In genomic region chr17:4791873-4792272, GRCm38 (mm10) we compare ENCODE assay signal across 24 mouse cellular contexts.
DNase-seq lines count a peak whose midpoint lies in the region; ATAC-seq and TF ChIP-seq lines count a peak whose summit lies in the region.
"Had no signal": no experiment of that assay in that cellular context is flagged by ENCODE, and none has a peak within 500 bp of the region (broad histone marks: within the 10 kb centered on the region; RNA-seq: fewer than 3 reads in every experiment).

No protein-coding gene starts in this region.

- no peak overlapping the region for H3K4me3 ChIP-seq in lung, postnatal 0 days (ENCODE audit: low read depth, low read length)
- H3K4me3 ChIP-seq in lung, adult 2 months (replicated peaks; ENCODE audit: extremely low read depth, low read depth, low read length): no peak overlapping the region
- no peak overlapping the region for H3K4me3 ChIP-seq in limb, embryonic 10.5 days
- H3K4me3 ChIP-seq: embryonic facial prominence, embryonic 15.5 days; erythroblast, embryonic 14.5 days; forebrain, embryonic 10.5 days; heart, embryonic 10.5 days; hindbrain, embryonic 12.5 days had no signal

- no peak overlapping the region for H3K9ac ChIP-seq in lung, postnatal 0 days (replicated peaks; ENCODE audit: low read depth)
- H3K9ac ChIP-seq: embryonic facial prominence, embryonic 15.5 days; hindbrain, embryonic 12.5 days had no signal

- no peak for ATAC-seq in lung, postnatal 0 days
- ATAC-seq in megakaryocyte-erythroid progenitor cell, adult 5-6 weeks (replicated peaks; ENCODE audit: low FRiP score, low TSS enrichment, poor library complexity, severe bottlenecking): peak; percentile 48; the same call in 1 of the 2 replicates
- ATAC-seq: activated CD4-positive, CD25-positive, alpha-beta regulatory T cell, adult 4 months; forebrain, embryonic 14.5 days; hindbrain, embryonic 16.5 days had no signal

- TF ChIP-seq CTCF in lung, postnatal 0 days (IDR thresholded peaks at IDR 0.05): 0 out of 2 replicates have a peak, but pooled peaks have one; percentile 2
- no peak for TF ChIP-seq CTCF in lung, adult 2 months (IDR thresholded peaks at IDR 0.05; ENCODE audit: insufficient read depth, low read length)

- H3K9me3 ChIP-seq in lung, postnatal 0 days (ENCODE audit: low read length): no peaks in the 10 kb centered on the region
- H3K9me3 ChIP-seq in limb, embryonic 10.5 days (replicated peaks): no peaks in the 10 kb centered on the region
- H3K9me3 ChIP-seq: embryonic facial prominence, embryonic 15.5 days; forebrain, embryonic 10.5 days; heart, embryonic 10.5 days; hindbrain, embryonic 12.5 days had no signal

- no peak for TF ChIP-seq EP300 in lung, postnatal 0 days (IDR thresholded peaks at IDR 0.05)

- H3K36me3 ChIP-seq in lung, postnatal 0 days (ENCODE audit: insufficient read depth, low read length): no peaks in the 10 kb centered on the region
- H3K36me3 ChIP-seq in limb, embryonic 10.5 days: no peaks in the 10 kb centered on the region
- H3K36me3 ChIP-seq: embryonic facial prominence, embryonic 15.5 days; forebrain, embryonic 10.5 days; heart, embryonic 10.5 days; hindbrain, embryonic 12.5 days had no signal

- TF ChIP-seq POLR2A in lung, adult 2 months (IDR thresholded peaks at IDR 0.05; ENCODE audit: borderline replicate concordance, extremely low read depth, low read depth, low read length): no peak

- no peak overlapping the region for H3K27ac ChIP-seq in lung, postnatal 0 days (ENCODE audit: low read length)
- no peak overlapping the region for H3K27ac ChIP-seq in limb, embryonic 10.5 days
- H3K27ac ChIP-seq: embryonic facial prominence, embryonic 15.5 days; forebrain, embryonic 10.5 days; heart, embryonic 10.5 days; hindbrain, embryonic 12.5 days had no signal

- peak; percentile 48 for DNase-seq in lung, postnatal 0 days (ENCODE audit: low spot score)
- no peak for DNase-seq in lung, adult 2 months
- DNase-seq in brain, adult 2 months (ENCODE audit: low read depth, low spot score): peak; percentile 7
- peak; percentile 7 for DNase-seq in limb, embryonic 10.5 days (ENCODE audit: low spot score)
- no peak for DNase-seq in adrenal gland, adult (ENCODE audit: inconsistent age in 2 of 2, low spot score in 1 of 2)
- no peak for DNase-seq in natural killer cell, adult 2 months (ENCODE audit: low spot score in 2 of 2)
- DNase-seq: adrenal gland, adult 8-10 months; adrenal gland, postnatal 36 days; cerebellum, adult 18-20 months; cerebellum, adult 9-11 months; embryo, embryonic 11 days; gastrocnemius, postnatal 36 days; heart, adult 18-20 months; heart, postnatal 10 days; heart, postnatal 4 days had no signal

- no peaks in the 10 kb centered on the region for H3K4me1 ChIP-seq in lung, postnatal 0 days (ENCODE audit: insufficient read depth, low read depth, low read length)
- H3K4me1 ChIP-seq in lung, adult 2 months (ENCODE audit: control insufficient read depth, insufficient read depth, low read length): no peaks in the 10 kb centered on the region
- H3K4me1 ChIP-seq in limb, embryonic 10.5 days: no peaks in the 10 kb centered on the region
- H3K4me1 ChIP-seq: embryonic facial prominence, embryonic 15.5 days; forebrain, embryonic 10.5 days; heart, embryonic 10.5 days; hindbrain, embryonic 12.5 days had no signal

- 43% methylated on average over 10 of the region's 10 CpGs for WGBS in lung, postnatal 0 days
- 40% methylated on average over 10 of the region's 10 CpGs for WGBS in lung, adult 2 months
- 83% methylated on average over 10 of the region's 10 CpGs for WGBS in limb, embryonic 10.5 days

- H3K4me2 ChIP-seq in lung, postnatal 0 days (replicated peaks; ENCODE audit: low read depth, low read length): no peak overlapping the region
- H3K4me2 ChIP-seq: embryonic facial prominence, embryonic 15.5 days; hindbrain, embryonic 12.5 days had no signal

- H3K27me3 ChIP-seq in lung, postnatal 0 days (replicated peaks; ENCODE audit: insufficient read depth, low read length): no peaks in the 10 kb centered on the region
- H3K27me3 ChIP-seq in limb, embryonic 10.5 days (ENCODE audit: low read depth, poor library complexity, severe bottlenecking): no peaks in the 10 kb centered on the region
- H3K27me3 ChIP-seq: embryonic facial prominence, embryonic 15.5 days; hindbrain, embryonic 12.5 days had no signal

Comparison
In these comparisons a context has a peak if more than half of its experiments do, and no peak if none do; other contexts are left out.
1. DNase-seq: peak in lung, postnatal 0 days (single experiment), brain, adult 2 months (single experiment) and limb, embryonic 10.5 days (single experiment); none in lung, adult 2 months (single experiment), adrenal gland, adult (0 of 2) and natural killer cell, adult 2 months (0 of 2).